Mouse (Mus musculus) thymus, adult 2 months (tissue): ENCODE data around the gene Lsamp. TPM values are rescaled to one million over a fixed set of nuclear protein-coding genes. Genes with fewer than 3 reads are reported as not detected.

Experiments used
- DNase-seq: peaks from one replicate; pipeline ENCODE4 v3.0.0; 2021
- H3K27ac ChIP-seq: fragments of 200-500 bp; 2 replicates; pipeline ENCODE4 v1.5.1; 2012; ENCODE audit warnings: low read length, control low read depth; ENCODE audit not compliant: control insufficient read depth, insufficient read depth
- H3K27me3 ChIP-seq: fragments of 200-500 bp; 2 replicates; pipeline ENCODE4 v1.6.1; 2012; ENCODE audit warnings: mild to moderate bottlenecking, low read length, moderate library complexity, mixed read lengths; ENCODE audit not compliant: control insufficient read depth, insufficient read depth
- H3K36me3 ChIP-seq: fragments of 200-500 bp; 2 replicates; pipeline ENCODE4 v1.6.1; 2012; ENCODE audit warnings: mild to moderate bottlenecking, low read length, moderate library complexity; ENCODE audit not compliant: control insufficient read depth, insufficient read depth
- H3K4me1 ChIP-seq: fragments of 200-500 bp; replicated peaks from 2 replicates; pipeline ENCODE4 v1.6.1; 2012; ENCODE audit warnings: low read length; ENCODE audit not compliant: control insufficient read depth, insufficient read depth
- H3K4me3 ChIP-seq: fragments of 200-500 bp; 2 replicates; pipeline ENCODE4 v1.5.1; 2012; ENCODE audit warnings: mild to moderate bottlenecking, low read length, control low read depth, moderate library complexity; ENCODE audit not compliant: control insufficient read depth, insufficient read depth
- CTCF ChIP-seq: fragments of 200-500 bp; IDR thresholded peaks from 2 replicates; pipeline ENCODE4 v1.5.1; 2012; ENCODE audit warnings: mild to moderate bottlenecking, control low read depth, low read length, moderate library complexity, borderline replicate concordance; ENCODE audit not compliant: control insufficient read depth, poor library complexity, insufficient read depth; ENCODE audit errors: extremely low read depth
- POLR2A ChIP-seq: fragments of 200-500 bp; IDR thresholded peaks from 2 replicates; pipeline ENCODE4 v1.6.1; 2012; ENCODE audit warnings: mild to moderate bottlenecking, low read length, control low read depth, moderate library complexity; ENCODE audit not compliant: control insufficient read depth, poor library complexity, insufficient read depth; ENCODE audit errors: extremely low read depth
- WGBS: fragments of 180-500 bp; shearing (Covaris S2); methylation state at CpG from one replicate; pipeline ENCODE4 v1.1.7; 2018; 5-methylcytosine and 5-hydroxymethylcytosine counted together
- polyA plus RNA-seq: library from polyadenylated mRNA; depleted of rRNA; stranded (reverse); fragments of >200 nt; gene quantifications from 2 replicates; pipeline ENCODE4 v1.2.3, GENCODE M21; 2012; rRNA removed

Gene Lsamp
- 0.14 and 0.36 TPM in 2 replicates for polyA plus RNA-seq

DNA sequence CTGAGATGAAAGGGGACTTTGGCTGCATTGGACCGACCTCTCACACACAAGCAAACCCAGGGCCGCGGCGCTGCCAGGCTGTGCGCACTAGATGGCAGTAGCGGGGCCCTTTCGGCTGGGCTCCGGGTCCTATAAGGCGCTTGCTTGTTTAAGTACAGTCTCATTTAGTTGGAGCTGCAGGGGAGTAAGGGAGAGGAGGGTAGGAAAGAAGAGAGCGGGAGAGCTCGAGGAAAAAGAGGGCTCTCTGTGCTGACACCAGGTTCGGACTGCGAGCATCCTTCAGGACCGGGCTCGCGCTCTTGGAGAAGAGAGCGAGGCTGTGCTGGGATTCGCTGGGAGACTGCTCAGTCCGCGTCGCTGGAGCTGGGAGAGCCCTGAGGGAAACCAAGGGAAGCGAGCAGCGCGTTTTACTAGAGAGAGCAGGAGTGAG lies at the start of gene Lsamp:
Lsamp (plus strand) TSS at position 157 of the 430 bp plus-strand sequence.
- no peak for DNase-seq
- TF ChIP-seq CTCF (no peak), POLR2A (no peak)
- H3K4me1 ChIP-seq, result no peaks in the 10 kb centered on the region
- no peaks in the 10 kb centered on the region for H3K36me3 ChIP-seq
- no peaks in the 10 kb centered on the region for H3K27me3 ChIP-seq
- WGBS, result 6% methylated on average over 24 of the region's 24 CpGs
- H3K27ac ChIP-seq, result no peak within 1 kb of the TSS
- no peak within 1 kb of the TSS for H3K4me3 ChIP-seq

DNA sequence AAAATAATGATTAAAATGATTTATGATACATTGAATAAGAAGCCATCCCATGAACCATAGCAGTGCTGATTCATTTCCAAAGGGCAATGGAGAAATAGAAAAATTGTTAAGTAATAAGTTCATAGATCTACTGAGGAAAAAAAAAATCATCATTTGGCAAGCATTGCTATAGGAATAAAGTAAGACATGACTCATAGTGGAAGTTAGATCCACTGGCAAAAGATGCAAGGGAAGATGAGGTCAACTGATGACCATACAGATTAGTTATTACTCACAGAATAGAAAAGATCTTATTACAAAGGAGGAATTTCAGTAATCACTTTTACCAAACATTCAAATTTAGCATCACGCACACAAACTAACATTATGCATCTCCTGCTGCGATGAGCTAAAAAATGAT lies 26.5 kb upstream of the Lsamp start:
- H3K4me1 ChIP-seq, result no peaks in the 10 kb centered on the region
- 95% methylated on average over 2 of the region's 2 CpGs for WGBS
- no peak overlapping the region for H3K4me3 ChIP-seq
- no peaks in the 10 kb centered on the region for H3K27me3 ChIP-seq
- no peak for DNase-seq
- no peak overlapping the region for H3K27ac ChIP-seq
- TF ChIP-seq CTCF (no peak), POLR2A (no peak)
- H3K36me3 ChIP-seq, result no peaks in the 10 kb centered on the region

DNA sequence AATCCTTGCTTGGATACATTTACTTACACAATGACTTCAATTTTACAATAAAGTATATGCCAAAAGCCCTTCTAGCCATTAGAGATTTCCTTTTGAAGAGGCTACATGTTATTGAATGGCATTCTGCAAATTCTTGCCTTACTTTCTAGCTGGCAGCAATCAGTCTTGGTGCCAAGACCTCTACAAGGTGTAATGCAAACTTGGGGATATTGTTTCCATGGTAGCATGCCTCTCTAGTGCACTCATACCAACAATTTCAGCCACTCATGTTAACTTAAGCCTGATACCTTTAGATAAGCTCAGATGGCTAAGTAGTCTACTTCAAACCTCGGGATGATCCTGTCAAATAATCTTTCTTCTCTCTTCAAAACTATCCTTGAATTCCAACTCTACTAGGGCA lies 11.4 kb upstream of the Lsamp start:
- Histone ChIP-seq H3K4me1 (no peaks in the 10 kb centered on the region), H3K27me3 (no peaks in the 10 kb centered on the region), H3K36me3 (no peaks in the 10 kb centered on the region), H3K27ac (no peak overlapping the region), H3K4me3 (no peak overlapping the region)
- WGBS, result 89% methylated on average over 1 of the region's 1 CpGs
- no peak for DNase-seq
- no peak for TF ChIP-seq POLR2A
- no peak for TF ChIP-seq CTCF

DNA sequence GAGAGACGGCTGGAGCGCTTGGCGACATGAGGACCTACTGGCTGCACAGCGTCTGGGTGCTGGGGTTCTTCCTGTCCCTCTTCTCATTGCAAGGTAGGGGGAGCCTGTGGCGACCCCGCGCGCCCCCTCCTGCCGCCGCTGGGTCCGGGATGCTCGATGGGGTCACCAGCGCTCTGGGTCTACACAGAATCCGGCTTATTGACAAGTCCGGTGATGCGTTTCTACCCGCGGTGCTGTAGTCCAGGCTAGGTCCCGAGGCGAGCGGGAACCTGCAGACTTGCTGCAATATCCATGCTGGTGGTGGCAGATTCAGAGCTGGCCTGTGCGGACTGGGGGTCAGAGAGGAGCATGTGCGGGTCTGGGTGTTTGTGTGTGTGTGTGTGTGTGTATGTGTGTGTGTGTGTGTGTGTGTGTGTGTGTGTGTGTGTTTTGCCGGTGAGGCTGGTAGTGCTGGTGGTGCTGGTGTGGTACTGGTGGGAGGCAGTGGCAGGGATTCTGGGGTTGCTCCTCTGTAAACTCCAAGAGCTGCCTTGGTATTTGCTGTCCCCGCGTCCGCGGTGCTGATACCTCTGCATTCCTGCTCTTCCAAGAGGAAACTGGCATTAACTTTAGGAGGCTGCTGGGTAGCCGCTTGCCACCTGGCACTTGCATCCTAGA lies 602 bp downstream of the Lsamp start:
- H3K27ac ChIP-seq, result no peak overlapping the region
- H3K36me3 ChIP-seq, result no peaks in the 10 kb centered on the region
- H3K4me1 ChIP-seq, result no peaks in the 10 kb centered on the region
- H3K27me3 ChIP-seq, result no peaks in the 10 kb centered on the region
- WGBS, result 5% methylated on average over 29 of the region's 29 CpGs
- TF ChIP-seq CTCF, result no peak
- no peak for TF ChIP-seq POLR2A
- DNase-seq, result no peak
- no peak overlapping the region for H3K4me3 ChIP-seq

DNA sequence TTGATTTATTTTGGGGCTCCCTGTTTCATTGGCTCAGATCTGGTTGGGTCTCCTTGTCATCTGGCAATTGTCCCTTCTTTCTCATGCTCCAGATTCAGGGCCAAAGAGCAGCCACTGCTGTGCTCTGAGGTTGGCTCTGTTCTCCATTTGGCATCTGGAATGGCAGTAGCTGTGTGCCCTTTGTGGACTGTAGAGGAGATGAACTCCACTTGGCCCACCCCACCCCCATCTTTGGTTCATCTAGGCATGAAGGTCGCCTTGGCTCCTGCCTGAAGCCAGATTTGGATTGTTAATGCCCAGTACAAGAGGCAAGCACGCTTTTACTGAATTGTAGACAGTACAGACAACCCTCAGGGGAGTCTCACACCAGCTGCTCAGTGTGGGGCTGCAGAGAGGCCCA lies 4.3 kb downstream of the Lsamp start:
- WGBS, result 45% methylated on average over 2 of the region's 2 CpGs
- Histone ChIP-seq H3K27me3 (no peaks in the 10 kb centered on the region), H3K4me3 (no peak overlapping the region), H3K36me3 (no peaks in the 10 kb centered on the region), H3K27ac (no peak overlapping the region), H3K4me1 (no peaks in the 10 kb centered on the region)
- TF ChIP-seq POLR2A, result no peak
- no peak for TF ChIP-seq CTCF
- no peak for DNase-seq

DNA sequence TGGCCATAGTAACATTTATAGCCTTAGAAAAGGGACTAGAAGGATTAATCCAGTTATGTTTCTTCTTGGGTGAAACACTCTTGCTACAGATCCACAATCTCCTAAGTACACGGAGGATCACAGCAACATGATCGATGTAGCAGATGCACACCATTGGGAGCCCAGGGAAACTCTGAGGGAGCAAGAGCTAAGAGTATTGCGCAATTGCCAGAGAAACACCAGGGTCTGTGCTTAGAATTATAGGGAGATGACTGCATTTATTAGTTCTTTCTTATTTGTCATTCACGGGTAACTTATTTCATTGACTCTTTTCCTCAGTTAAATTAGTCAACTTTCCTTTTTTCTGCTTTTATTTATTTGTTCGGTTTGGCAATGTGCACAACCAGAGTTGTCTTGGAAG lies 10.7 kb downstream of the Lsamp start:
- Histone ChIP-seq H3K4me3 (no peak overlapping the region), H3K27ac (no peak overlapping the region), H3K4me1 (no peaks in the 10 kb centered on the region), H3K27me3 (no peaks in the 10 kb centered on the region), H3K36me3 (no peaks in the 10 kb centered on the region)
- 93% methylated on average over 5 of the region's 5 CpGs for WGBS
- no peak for TF ChIP-seq POLR2A
- no peak for TF ChIP-seq CTCF
- no peak for DNase-seq

DNA sequence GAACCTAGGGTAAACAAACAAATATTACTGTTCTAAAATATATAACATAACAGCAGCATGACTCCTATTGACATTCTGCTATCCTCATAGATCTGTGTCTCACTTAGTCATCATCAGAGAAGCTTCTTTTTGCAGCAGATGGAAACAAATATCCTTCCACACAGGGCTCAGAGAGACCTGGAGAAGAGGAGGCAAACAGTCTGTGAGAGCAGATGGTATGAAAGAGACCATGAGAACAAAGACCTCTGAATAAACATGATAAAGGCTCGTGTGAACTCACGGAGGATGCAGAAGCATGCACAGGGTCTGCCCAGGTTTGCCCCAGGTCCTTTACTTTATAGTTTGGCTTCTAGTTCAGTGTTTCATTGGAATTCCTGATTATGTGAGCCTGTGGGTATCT lies 24.6 kb downstream of the Lsamp start:
- H3K36me3 ChIP-seq, result no peaks in the 10 kb centered on the region
- WGBS, result 67% methylated on average over 2 of the region's 2 CpGs
- H3K27me3 ChIP-seq, result no peaks in the 10 kb centered on the region
- no peak overlapping the region for H3K27ac ChIP-seq
- TF ChIP-seq POLR2A (no peak), CTCF (no peak)
- no peaks in the 10 kb centered on the region for H3K4me1 ChIP-seq
- no peak overlapping the region for H3K4me3 ChIP-seq
- DNase-seq, result no peak
